19 mouse cellular contexts compared by ENCODE assay signal in the genomic region with DNA sequence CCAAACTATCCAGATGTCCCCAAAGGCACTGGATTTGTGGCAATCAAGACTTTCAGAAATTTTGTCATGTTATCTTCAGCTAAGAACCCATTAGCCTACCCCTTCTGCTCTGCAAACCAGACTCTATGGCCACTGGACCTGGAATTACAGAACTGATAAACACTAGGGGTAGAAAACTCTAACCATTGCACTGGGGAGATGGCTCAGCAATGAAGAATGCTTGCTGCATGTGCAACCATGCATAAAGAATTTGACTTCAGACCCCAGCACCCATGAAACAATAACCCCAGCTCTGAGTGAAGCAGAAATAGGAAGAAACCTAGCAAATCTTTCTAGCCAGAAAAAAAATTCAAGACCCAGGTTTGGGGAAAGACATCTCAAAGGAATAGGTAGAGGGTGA.
DNase-seq lines count a peak whose midpoint lies in the region; ATAC-seq lines count a peak whose summit lies in the region.
"Had no signal": no experiment of that assay in that cellular context is flagged by ENCODE, and none has a peak within 500 bp of the region (broad histone marks: within the 10 kb centered on the region; RNA-seq: fewer than 3 reads in every experiment).

No protein-coding gene starts in this region.

- no peaks in the 10 kb centered on the region for H3K9me3 ChIP-seq in embryonic facial prominence, embryonic 14.5 days (ENCODE audit: control insufficient read depth, low read length)
- no peaks in the 10 kb centered on the region for H3K9me3 ChIP-seq in embryonic facial prominence, embryonic 10.5 days
- no peaks in the 10 kb centered on the region for H3K9me3 ChIP-seq in intestine, embryonic 16.5 days (ENCODE audit: control insufficient read depth, low read length)
- no peaks in the 10 kb centered on the region for H3K9me3 ChIP-seq in intestine, embryonic 15.5 days
- H3K9me3 ChIP-seq: embryonic facial prominence, embryonic 15.5 days; forebrain, embryonic 13.5 days; limb, embryonic 13.5 days; lung, embryonic 15.5 days; midbrain, embryonic 13.5 days had no signal

- peaks cover 12% of the 10 kb centered on the region for H3K4me1 ChIP-seq in embryonic facial prominence, embryonic 14.5 days (ENCODE audit: control insufficient read depth, insufficient read depth, low read length)
- no peaks in the 10 kb centered on the region; the same call in 1 of the 2 replicates for H3K4me1 ChIP-seq in embryonic facial prominence, embryonic 10.5 days
- peaks cover 5% of the 10 kb centered on the region; the same call in 1 of the 2 replicates for H3K4me1 ChIP-seq in intestine, embryonic 16.5 days (ENCODE audit: control insufficient read depth, insufficient read depth, low read length)
- peaks cover 3% of the 10 kb centered on the region; the same call in 1 of the 2 replicates for H3K4me1 ChIP-seq in intestine, embryonic 15.5 days (replicated peaks)
- H3K4me1 ChIP-seq: forebrain, embryonic 13.5 days; megakaryocyte, embryonic 14.5 days; midbrain, embryonic 13.5 days had no signal

- no peak overlapping the region for H3K4me2 ChIP-seq in embryonic facial prominence, embryonic 14.5 days (ENCODE audit: low read depth, low read length)
- H3K4me2 ChIP-seq in intestine, embryonic 16.5 days (ENCODE audit: low read depth, low read length): no peak overlapping the region
- no peak overlapping the region for H3K4me2 ChIP-seq in intestine, embryonic 15.5 days (replicated peaks)
- H3K4me2 ChIP-seq: embryonic facial prominence, embryonic 15.5 days; forebrain, embryonic 13.5 days; heart, embryonic 13.5 days; limb, embryonic 13.5 days; liver, embryonic 11.5 days; lung, embryonic 15.5 days; midbrain, embryonic 13.5 days had no signal

- H3K27ac ChIP-seq in embryonic facial prominence, embryonic 14.5 days (replicated peaks; ENCODE audit: low read depth, low read length): peak overlapping the region; percentile 21
- no peak overlapping the region for H3K27ac ChIP-seq in embryonic facial prominence, embryonic 10.5 days (replicated peaks)
- H3K27ac ChIP-seq in intestine, embryonic 16.5 days (ENCODE audit: low read length): peak overlapping the region; percentile 24; the same call in 1 of the 2 replicates
- no peak overlapping the region for H3K27ac ChIP-seq in intestine, embryonic 15.5 days
- H3K27ac ChIP-seq: embryonic facial prominence, embryonic 15.5 days; forebrain, embryonic 13.5 days; heart, embryonic 13.5 days; kidney, postnatal 0 days; limb, embryonic 13.5 days; lung, embryonic 15.5 days; midbrain, embryonic 13.5 days had no signal

- H3K4me3 ChIP-seq in embryonic facial prominence, embryonic 14.5 days (ENCODE audit: low read depth, low read length): no peak overlapping the region
- H3K4me3 ChIP-seq in embryonic facial prominence, embryonic 10.5 days: no peak overlapping the region
- H3K4me3 ChIP-seq in intestine, embryonic 16.5 days (ENCODE audit: low read length): no peak overlapping the region
- H3K4me3 ChIP-seq in intestine, embryonic 15.5 days (replicated peaks): no peak overlapping the region
- H3K4me3 ChIP-seq: embryonic facial prominence, embryonic 15.5 days; forebrain, embryonic 13.5 days; heart, embryonic 13.5 days; limb, embryonic 13.5 days; lung, embryonic 15.5 days; megakaryocyte, embryonic 14.5 days; midbrain, embryonic 13.5 days had no signal

- no peaks in the 10 kb centered on the region for H3K36me3 ChIP-seq in embryonic facial prominence, embryonic 14.5 days (ENCODE audit: control insufficient read depth, insufficient read depth, low read length)
- no peaks in the 10 kb centered on the region for H3K36me3 ChIP-seq in embryonic facial prominence, embryonic 10.5 days (replicated peaks)
- no peaks in the 10 kb centered on the region for H3K36me3 ChIP-seq in intestine, embryonic 16.5 days (ENCODE audit: control insufficient read depth, insufficient read depth, low read length)
- no peaks in the 10 kb centered on the region for H3K36me3 ChIP-seq in intestine, embryonic 15.5 days
- H3K36me3 ChIP-seq: embryonic facial prominence, embryonic 15.5 days; heart, embryonic 13.5 days; limb, embryonic 13.5 days; lung, embryonic 15.5 days; midbrain, embryonic 13.5 days had no signal

- ATAC-seq in embryonic facial prominence, embryonic 14.5 days (ENCODE audit: low read depth): no peak
- no peak for ATAC-seq in intestine, embryonic 16.5 days
- ATAC-seq in intestine, embryonic 15.5 days: no peak
- ATAC-seq: forebrain, embryonic 13.5 days; midbrain, embryonic 13.5 days had no signal

- no peaks in the 10 kb centered on the region for H3K27me3 ChIP-seq in embryonic facial prominence, embryonic 14.5 days (replicated peaks; ENCODE audit: control insufficient read depth, insufficient read depth, low read length)
- H3K27me3 ChIP-seq in embryonic facial prominence, embryonic 10.5 days (replicated peaks; ENCODE audit: low read depth, poor library complexity, severe bottlenecking): no peaks in the 10 kb centered on the region
- H3K27me3 ChIP-seq in intestine, embryonic 16.5 days (replicated peaks; ENCODE audit: control insufficient read depth, insufficient read depth, low read length): no peaks in the 10 kb centered on the region
- no peaks in the 10 kb centered on the region for H3K27me3 ChIP-seq in intestine, embryonic 15.5 days (replicated peaks)
- H3K27me3 ChIP-seq: embryonic facial prominence, embryonic 15.5 days; forebrain, embryonic 13.5 days; heart, embryonic 13.5 days; limb, embryonic 13.5 days; lung, embryonic 15.5 days; megakaryocyte, embryonic 14.5 days; midbrain, embryonic 13.5 days had no signal

- no peak for DNase-seq in embryonic facial prominence, embryonic 14.5 days (ENCODE audit: low spot score)
- no peak for DNase-seq in embryonic facial prominence, embryonic 10.5 days (ENCODE audit: low spot score)
- peak; percentile 83 for DNase-seq in Muller cell, postnatal 12 days (ENCODE audit: inconsistent ontology term)
- peak; percentile 5 for DNase-seq in retina, postnatal 1 day
- no peak for DNase-seq in lung, postnatal 14 days
- DNase-seq: cerebellum, adult 11-12 months; cerebellum, adult 9-11 months; thymus, postnatal 14 days had no signal

- H3K9ac ChIP-seq in embryonic facial prominence, embryonic 14.5 days (ENCODE audit: low read depth, low read length): no peak overlapping the region
- no peak overlapping the region for H3K9ac ChIP-seq in intestine, embryonic 16.5 days (ENCODE audit: low read depth, low read length)
- no peak overlapping the region for H3K9ac ChIP-seq in intestine, embryonic 15.5 days
- H3K9ac ChIP-seq: embryonic facial prominence, embryonic 15.5 days; forebrain, embryonic 13.5 days; heart, embryonic 13.5 days; limb, embryonic 13.5 days; lung, embryonic 15.5 days; midbrain, embryonic 13.5 days had no signal

Comparison
In these comparisons a context has a peak if more than half of its experiments do, and no peak if none do; other contexts are left out.
1. H3K27ac ChIP-seq: peak in embryonic facial prominence, embryonic 14.5 days (single experiment) and intestine, embryonic 16.5 days (single experiment); none in embryonic facial prominence, embryonic 10.5 days (single experiment) and intestine, embryonic 15.5 days (single experiment).
2. DNase-seq: peak in Muller cell, postnatal 12 days (single experiment) and retina, postnatal 1 day (single experiment); none in embryonic facial prominence, embryonic 14.5 days (single experiment), embryonic facial prominence, embryonic 10.5 days (single experiment) and lung, postnatal 14 days (single experiment).